Mouse (Mus musculus) cerebellum, postnatal 10 days (tissue): ENCODE data around the gene Gm21209.
"Not testable (repeated sequence)": the region's sequence is repeated elsewhere in the genome, so short reads cannot be mapped to it uniquely, and the experiment has no call there.

ENCODE experiments used
- DNase-seq, 2 experiments: peaks; one replicate each; pipeline ENCODE4 v3.0.0; 2021; ENCODE audit warnings: mixed read lengths in 2 of 2

Gene Gm21209

DNA sequence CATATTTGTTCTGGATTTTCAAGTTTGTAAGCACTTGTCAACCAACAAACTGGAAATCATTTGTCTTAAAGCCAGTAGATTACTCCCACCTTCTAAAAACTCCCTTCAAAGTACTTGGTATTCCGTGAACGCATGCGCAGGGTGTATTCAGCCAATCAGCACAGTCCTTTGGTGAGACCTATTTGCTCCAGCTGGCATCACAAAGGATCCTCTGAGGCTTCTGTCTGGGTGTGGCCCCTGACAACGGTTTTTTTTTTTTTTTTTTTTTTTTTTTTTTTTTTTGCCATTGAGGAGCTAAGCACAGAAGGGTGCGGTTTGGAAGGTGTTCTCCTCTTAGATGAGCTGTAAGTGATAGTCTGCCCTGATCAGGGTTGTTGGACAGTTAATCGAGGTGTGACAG, at the start of gene Gm21209:
Gene Gm21209, plus strand, starts transcription at position 301 of the 400 bp plus-strand sequence.
- not testable (repeated sequence) for DNase-seq
